Mouse (Mus musculus) brain, adult 2 months (tissue): ENCODE results near the gene Slc5a2.

Experiments used
- DNase-seq: peaks from one replicate; pipeline ENCODE4 v3.0.0; 2011; ENCODE audit warnings: low read depth, low spot score

The Slc5a2 gene

DNA sequence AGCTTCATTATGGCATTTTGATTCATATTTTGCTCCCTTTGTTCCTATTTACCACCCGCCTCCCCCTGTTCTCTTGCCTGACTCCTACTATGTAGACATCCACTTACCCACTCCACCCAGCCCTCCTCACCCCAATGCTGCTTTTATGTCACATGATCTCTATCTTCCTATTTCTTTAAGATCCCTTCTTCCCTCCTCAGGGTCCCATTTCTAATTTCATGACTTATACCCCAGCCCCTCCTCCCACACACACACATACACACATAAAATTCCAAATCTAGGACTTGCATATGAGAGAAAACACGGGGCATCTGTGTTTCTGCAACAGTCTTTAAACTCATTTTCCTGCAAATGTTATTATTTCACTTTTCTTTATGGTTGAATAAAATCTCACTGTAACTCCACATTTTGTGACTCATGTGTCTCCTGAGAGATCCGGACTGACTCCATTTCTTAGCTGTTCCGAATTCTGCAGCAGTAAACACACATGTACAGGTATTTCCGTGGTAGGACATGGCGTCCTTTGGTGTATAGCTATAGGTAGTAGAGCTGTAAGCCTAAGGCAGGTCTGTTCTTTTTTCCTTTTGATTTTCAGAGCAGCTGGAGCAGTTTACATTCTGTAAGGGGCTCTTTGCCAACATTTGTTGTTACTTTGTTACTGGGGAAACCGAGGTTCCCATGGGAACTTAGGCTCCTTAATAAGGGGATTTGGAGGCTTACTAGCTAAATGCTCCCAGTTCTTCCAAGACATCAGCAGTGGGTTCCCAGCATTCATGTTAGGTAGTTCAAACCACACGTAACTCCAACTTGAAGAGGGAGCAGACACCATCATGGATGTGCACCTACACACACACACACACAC is 33.3 kb downstream of the Slc5a2 start:
- DNase-seq = peak; percentile 54

DNA sequence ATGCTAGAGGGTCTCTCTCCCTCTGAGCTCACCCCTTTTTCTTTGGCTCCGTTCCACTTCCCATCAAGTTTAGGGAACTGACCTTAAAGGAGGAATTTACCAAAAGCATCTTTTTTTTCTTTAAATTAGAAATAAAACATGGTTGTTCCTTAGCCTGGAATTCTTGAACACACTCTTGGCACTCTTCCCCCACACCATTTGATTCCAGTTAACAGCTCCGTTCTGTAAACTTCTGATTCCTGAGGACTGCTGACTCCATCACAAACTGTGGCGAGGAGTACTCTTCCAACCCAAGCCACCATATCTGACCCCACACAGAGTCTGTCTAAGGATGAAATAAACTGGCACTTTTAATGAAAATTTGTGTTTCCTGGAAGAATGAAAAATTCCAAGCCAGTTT is 35.5 kb downstream of the Slc5a2 start:
- DNase-seq = no peak

DNA sequence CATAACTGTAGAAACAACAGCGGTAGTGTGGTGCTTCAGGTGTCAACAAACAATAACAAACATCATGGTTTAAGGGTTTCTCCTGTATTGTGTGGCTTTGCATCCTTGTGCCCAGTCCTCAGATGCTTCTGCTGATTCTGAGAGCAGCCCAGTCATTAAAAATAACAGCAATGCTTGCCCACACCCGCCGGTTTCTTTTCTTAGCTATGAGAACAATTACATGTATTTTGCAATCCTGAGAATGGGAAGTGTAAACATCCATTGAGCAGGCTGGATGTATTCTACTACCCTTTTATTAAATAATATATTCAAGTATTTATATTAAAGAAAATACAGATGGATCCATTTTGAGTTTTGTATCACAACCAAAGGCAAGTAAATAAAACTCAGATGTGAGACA is 36.7 kb downstream of the Slc5a2 start:
- DNase-seq = no peak

DNA sequence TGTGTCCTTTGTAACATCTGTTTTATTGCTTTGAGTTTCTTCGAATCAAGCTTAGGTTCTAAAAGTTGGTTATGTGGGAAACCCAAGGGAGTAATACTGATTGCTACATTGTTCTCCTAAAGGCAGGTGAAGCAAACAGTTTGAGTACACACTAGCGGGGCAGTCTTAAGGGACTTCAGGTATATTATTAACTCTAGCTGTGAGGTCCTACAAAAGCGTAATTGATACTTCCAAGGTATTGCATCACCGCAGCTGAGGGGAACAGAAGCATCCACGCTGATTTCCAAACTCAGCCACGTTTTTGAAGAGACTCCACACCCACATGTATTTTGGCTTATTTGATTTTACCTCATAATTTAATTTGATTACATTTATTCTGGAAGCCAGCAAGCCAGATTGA is 38.7 kb downstream of the Slc5a2 start:
- DNase-seq = no peak

DNA sequence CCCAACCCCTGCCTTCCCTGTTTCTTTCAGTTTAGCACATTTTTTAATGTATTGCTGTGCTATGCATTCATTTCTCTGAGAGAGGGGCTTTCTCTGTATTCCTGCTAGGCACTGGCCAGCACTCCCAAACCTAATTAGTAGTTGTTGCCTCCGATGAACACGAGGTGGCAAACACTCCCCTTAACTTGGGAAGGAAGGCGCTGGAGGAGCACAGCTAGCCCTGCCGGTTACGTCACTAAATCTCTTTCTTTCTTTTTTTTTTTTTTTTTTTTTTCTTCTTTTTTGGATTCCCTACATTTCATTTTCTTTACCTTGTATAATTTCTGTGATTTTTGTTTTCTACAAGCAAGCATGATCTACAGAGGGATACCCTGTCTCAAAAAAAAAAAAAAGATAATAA is 39.5 kb downstream of the Slc5a2 start:
- peak; percentile 74 for DNase-seq

DNA sequence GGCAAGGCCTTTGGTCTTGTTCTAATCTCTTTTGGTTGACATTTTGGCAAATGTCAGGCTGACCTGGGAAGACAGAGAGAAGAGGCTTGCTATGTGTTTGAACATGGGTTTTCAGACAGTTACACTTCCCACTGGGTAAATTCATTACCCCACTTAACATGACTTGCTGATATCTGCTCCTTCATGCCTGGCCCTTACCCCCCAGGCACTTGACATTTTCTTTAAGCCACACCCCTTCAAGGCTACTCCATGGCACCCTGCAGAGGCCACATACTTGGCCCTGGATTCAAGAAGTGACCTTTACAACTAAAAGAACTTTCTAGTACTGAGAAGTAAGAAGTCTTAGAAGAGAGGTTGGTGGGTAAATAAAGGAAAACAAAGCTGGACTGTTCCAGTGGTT is 42.4 kb downstream of the Slc5a2 start:
- no peak for DNase-seq

DNA sequence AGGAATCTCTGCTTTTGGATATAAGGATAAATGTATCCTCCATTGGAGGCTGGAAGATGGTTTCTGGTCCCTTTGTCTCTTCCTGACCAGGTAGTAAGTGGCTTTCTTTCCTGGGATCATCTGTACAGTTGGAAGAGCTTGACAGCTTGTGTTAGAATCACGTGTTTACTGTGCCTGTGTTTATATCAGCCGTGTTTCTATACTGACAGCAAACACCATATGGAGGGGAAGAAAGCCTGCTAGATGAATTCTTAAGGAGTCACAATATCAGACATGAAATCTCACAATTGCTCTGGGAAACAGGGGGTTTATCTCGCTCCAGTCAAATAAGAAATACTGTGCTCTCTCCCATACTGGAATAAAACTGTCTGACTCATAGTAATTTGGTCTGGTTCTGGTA is 43.8 kb downstream of the Slc5a2 start:
- peak; percentile 36 for DNase-seq

DNA sequence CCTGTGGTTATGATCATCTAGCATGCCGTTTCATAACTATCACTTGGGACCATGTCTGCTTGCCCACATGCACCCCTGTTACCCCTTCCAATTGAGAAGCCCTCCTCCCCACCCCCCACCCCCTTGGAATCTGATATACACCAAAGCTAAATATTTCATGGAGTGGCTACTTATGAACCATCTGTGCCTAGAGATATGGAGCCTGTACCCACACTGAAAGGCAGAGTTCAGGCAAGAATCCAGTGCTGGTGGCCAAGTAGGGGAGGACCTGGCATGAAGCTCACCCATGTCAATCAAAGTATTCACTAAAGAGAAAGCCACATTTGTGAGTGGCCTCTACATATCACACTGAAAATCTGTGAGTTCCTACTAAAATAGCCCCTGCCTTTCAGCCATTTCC is 44.3 kb downstream of the Slc5a2 start:
- peak; percentile 4 for DNase-seq

DNA sequence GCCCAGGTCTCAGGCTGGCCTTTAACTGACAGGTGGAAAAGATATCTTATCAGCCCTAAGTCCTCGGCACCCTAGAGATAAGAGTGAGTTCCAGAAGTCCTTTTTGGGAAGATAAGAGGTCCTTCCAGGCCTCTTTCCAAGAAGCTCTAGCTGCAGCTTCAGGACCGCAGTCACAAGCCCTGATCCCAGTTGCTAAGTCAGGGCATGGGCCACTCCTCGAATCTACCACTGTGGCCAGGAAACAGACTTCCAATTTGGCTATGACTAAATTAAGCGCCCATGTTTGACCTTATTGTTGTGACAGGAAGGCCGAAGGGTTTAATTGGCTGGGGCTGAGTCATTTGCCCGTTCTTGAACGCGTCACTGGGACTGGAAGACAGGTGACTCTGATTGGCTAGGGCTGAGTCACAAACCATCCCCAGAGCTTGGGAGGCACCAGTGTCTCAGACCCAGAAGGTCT is 44.8 kb downstream of the Slc5a2 start:
- DNase-seq = peak; percentile 55

DNA sequence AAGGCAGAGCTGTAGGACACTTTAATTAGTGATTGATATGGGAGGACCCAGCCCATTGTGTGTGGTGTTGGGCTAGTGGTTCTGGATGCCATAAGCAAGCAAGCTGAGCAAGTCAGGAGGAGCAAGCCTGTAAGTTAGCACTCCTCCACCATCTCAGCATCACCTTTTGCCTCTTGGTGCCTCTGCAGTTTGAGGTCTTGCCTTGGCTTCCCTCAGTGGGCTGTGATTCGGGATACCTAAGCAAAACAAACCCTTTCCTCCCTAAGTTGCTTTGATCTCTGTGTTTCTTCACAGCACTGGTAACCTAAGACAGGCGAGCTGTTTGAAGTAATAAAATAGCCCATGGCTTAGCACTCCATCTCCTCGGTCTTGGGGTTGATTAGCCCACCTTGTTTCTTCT is 45.8 kb downstream of the Slc5a2 start:
- DNase-seq = no peak

DNA sequence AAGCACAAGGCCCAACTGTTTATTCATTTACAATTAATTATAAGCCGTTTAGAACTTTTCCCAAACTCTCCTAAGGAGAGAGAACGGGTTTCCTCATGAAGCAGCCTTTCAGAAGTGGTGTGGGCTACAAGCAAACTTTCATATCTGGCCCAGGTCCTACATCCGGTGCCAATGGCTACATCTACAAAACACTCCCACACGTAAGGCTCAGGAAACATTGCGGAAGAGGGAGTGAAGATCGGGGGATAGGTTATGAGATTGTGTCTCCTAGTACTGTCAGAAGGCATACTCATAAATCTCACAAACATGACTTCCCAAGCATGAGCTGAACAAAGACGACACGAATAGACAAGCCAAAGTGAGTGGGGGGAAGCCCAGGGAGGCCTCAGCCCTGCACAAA is 46.4 kb downstream of the Slc5a2 start:
- DNase-seq = no peak

DNA sequence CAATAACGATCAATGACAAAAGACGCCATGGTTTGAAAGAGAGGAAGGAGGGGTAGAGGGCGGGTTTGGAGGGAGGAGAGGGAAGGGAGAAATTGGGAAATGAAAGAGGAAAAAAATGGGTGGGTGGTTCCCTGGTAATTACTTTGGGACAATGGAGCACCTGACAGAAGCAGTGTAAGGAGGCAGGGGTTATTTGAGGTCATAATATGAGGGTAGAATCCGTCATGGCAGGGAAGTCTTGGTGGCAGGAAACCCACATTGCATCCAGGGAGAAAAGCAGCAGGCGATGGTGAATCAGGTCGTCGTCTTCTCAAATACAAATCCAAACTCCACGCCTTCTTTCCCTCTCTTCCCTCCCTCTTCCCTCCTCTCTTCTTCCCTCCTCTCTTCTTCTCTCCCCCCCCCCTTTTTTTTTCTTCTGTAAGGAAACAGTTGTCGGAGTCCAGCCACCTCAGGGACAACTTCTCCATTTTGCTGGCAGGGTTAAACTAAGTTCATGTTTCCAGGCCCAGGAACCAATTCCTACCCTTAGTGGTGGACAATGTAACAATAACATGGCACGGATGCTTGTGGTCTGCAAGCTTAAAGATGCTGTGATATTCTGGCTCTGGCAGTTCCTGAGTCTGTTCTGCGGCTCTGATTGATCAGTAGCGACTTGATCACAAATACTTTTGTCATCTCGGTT is 47.1 kb downstream of the Slc5a2 start:
- peak; percentile 10 for DNase-seq

DNA sequence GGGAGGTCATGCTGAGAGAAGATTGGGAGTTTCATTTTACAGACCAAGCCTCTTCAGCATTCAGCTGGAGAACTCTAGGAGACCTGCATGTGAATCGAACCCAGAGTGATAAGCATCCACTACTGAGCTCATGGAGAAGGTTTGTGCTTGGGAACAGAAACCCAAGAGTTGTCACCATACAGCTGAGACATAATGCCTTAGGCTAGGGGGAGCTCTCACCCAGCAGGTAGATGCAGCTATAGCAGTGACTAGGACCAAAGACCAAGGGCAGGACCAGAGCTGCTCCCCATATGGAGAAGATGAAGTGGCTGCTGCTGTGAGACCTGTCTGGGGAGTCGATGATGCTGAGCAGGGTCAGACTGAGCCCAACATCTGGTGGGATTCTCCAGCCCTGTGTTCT is 48.1 kb downstream of the Slc5a2 start:
- DNase-seq = no peak

DNA sequence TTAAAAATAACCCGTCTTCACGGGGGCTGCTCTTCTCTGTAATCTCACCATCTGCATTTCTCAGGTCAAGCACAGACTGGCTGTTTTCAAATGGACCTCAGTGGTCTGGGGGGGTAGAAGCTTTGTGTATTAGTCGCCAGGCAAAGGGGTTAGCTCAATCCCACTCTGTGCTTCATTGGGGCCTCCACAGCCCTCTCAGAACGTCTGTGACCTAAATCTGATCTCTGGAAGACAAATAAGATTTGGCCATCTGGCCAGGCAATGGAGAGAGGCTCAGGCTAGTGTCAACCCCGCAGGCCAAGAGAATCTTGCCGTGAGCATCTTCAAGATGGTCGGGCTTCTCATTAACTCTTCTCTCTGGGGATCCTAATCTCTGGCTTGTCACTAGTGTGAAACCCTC is 49.0 kb downstream of the Slc5a2 start:
- peak; percentile 28 for DNase-seq

DNA sequence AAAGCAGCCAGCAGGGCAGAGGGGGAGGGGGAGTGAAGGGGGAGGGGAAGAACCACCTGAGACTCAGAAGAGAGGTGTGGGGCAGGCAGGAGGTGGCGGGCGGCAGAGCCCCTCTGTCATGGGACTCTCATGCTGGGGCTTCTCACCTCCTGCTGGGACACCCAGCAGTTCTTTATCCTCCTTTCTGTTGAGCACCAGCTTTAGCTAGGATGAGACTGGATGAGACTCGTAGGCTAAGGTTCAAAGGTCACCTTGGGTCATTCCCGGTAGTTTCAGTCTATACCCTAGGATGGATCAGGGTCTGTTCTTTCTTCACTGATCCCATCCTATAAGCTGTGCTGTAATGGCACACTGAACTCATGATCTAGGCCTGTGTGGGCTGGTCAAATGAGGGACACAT is 51.6 kb downstream of the Slc5a2 start:
- no peak for DNase-seq

DNA sequence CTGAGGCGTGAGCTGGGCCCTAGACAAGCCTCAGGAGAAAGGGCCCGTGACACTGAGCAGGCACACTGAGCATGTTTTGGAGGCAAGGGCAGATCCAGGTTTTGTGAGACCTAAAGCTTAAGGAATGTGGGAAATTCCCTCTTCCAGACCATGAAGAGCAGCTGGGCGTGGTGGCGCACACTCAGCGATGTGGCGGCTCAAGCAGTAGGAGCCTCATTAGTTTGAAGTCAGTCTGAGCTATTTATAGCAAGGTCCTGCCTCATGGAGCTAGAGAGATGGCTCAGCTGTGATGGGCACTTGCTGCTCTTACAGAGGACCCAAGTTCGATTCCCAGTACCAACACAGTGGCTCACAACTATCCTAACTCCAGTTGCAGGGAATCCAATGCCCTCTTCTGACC is 53.7 kb downstream of the Slc5a2 start:
- no peak for DNase-seq

DNA sequence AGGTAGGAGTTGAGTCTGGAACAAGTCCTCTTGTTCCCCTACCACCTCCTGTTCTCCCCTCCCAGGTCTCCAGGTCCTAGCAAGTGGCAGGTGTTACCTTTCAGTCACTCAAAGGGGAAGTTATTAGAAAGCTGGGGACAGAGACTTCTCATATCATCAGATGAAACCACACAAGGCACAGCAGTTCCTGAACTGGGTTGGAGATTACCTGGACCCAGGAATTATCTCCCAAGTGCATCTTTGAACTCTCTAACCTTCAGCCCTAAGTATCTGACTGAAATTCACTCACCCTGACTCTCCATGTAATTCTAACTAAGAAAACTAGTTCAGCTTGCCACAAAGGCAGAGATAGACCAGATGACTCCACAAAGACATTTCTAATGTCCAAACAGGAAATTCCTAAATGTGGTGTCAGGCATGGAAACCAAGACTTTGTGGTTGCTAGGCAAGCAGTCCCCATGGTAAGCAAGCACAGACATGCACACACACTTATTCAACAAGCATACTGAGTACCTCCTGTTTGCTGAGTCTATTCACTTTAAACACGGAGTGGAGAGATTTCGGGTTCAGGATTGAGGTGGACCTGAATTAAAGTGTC is 54.9 kb downstream of the Slc5a2 start:
- DNase-seq = no peak

DNA sequence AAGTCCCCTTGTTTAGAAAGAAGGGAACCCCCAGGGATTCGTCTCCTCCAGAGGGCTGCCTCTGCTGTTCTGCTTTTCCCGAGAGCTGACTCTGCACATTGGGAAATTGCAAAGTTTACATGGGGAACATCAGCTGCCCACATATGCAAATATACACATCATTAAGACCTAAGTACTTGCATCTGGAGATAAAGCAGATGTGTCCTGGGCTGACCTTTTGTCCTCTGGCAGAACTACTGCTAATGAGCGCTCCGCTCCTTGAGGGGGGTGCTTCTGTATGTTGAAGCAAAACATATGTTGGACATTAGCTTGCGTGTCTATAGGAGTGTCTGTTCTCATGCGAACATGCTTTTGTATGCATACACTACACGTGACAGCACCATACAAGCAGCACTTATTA is 55.8 kb downstream of the Slc5a2 start:
- peak; percentile 7 for DNase-seq
